Mouse (Mus musculus) cortical plate, adult 2 months (tissue): ENCODE measurements around the gene Miga1.

ENCODE experiments used
- CTCF ChIP-seq: fragments of 200-500 bp; IDR thresholded peaks from 2 replicates; pipeline ENCODE4 v1.5.1; 2011; ENCODE audit warnings: mild to moderate bottlenecking, control low read depth, low read length; ENCODE audit not compliant: insufficient read depth; ENCODE audit errors: extremely low read depth
- POLR2A ChIP-seq: fragments of 200-500 bp; IDR thresholded peaks from 2 replicates; pipeline ENCODE4 v1.6.1; 2011; ENCODE audit warnings: mild to moderate bottlenecking, low read length, control low read depth; ENCODE audit not compliant: insufficient read depth; ENCODE audit errors: extremely low read depth

DNA sequence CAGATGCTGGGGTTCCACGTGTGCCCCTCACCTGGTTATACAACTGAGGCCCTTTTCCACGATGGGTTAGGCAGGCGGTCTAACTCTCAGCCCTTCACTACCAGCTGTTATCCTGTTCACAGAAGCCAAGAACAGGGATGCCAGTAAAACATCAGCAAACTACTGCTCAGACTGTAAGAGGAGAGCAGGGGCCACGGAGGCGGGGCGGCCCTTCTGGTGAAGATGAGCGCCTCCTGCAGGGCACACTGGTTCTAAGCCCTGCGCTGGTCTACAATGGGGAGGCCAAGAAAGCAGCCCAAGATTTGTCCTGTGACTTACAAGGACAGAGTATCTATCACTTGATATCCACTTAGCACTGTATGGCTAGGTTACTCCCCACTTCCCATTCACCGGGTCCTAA is 52.4 kb downstream of the Miga1 start:
- TF ChIP-seq POLR2A: no peak
- no peak for TF ChIP-seq CTCF
